In genomic region chr4:154962683-154963082, GRCm38 (mm10) we compare ENCODE assay signal across 9 mouse cellular contexts. TPM values are rescaled to one million over a fixed set of nuclear protein-coding genes. Genes with fewer than 3 reads are reported as not detected.
DNase-seq lines count a peak whose midpoint lies in the region; ATAC-seq and TF ChIP-seq lines count a peak whose summit lies in the region.
"Had no signal": no experiment of that assay in that cellular context is flagged by ENCODE, and none has a peak within 500 bp of the region (broad histone marks: within the 10 kb centered on the region; RNA-seq: fewer than 3 reads in every experiment).

No protein-coding gene starts in this region.

- TF ChIP-seq EP300 in liver, postnatal 0 days (IDR thresholded peaks at IDR 0.05; ENCODE audit: low read depth), result no peak

- H3K9me3 ChIP-seq in liver, embryonic 12.5 days (replicated peaks), result no peaks in the 10 kb centered on the region
- H3K9me3 ChIP-seq in liver, postnatal 0 days (ENCODE audit: low read length), result no peaks in the 10 kb centered on the region
- H3K9me3 ChIP-seq in forebrain, embryonic 13.5 days (replicated peaks), result no peaks in the 10 kb centered on the region
- H3K9me3 ChIP-seq in hindbrain, postnatal 0 days (ENCODE audit: low read length), result no peaks in the 10 kb centered on the region
- H3K9me3 ChIP-seq in neural tube, embryonic 15.5 days (replicated peaks), result no peaks in the 10 kb centered on the region

- DNase-seq in liver, postnatal 0 days, result no peak
- no peak for DNase-seq in hindbrain, postnatal 0 days (ENCODE audit: low spot score)
- no peak for DNase-seq in heart, postnatal 10 days
- no peak for DNase-seq in thymus, postnatal 0 days (ENCODE audit: low spot score)
- DNase-seq: gastrocnemius, postnatal 36 days; right cerebral cortex, postnatal 25 days had no signal

- H3K27me3 ChIP-seq in liver, embryonic 12.5 days (replicated peaks), result peaks cover 61% of the 10 kb centered on the region
- H3K27me3 ChIP-seq in liver, postnatal 0 days (ENCODE audit: insufficient read depth, low read length), result peaks cover 59% of the 10 kb centered on the region
- H3K27me3 ChIP-seq in forebrain, embryonic 13.5 days, result peaks cover 6% of the 10 kb centered on the region
- H3K27me3 ChIP-seq in hindbrain, postnatal 0 days (ENCODE audit: insufficient read depth, low read length), result no peaks in the 10 kb centered on the region
- H3K27me3 ChIP-seq in neural tube, embryonic 15.5 days (replicated peaks), result peaks cover 13% of the 10 kb centered on the region

- peak overlapping the region; percentile 3; the same call in 1 of the 2 replicates for H3K9ac ChIP-seq in liver, embryonic 12.5 days
- H3K9ac ChIP-seq in liver, postnatal 0 days (replicated peaks), result no peak overlapping the region
- H3K9ac ChIP-seq in forebrain, embryonic 13.5 days, result peak overlapping the region; percentile 99
- H3K9ac ChIP-seq in hindbrain, postnatal 0 days (replicated peaks; ENCODE audit: low read length), result peak overlapping the region; percentile 58; the same call in 1 of the 2 replicates
- peak overlapping the region; percentile 80; the same call in 1 of the 2 replicates for H3K9ac ChIP-seq in neural tube, embryonic 15.5 days (replicated peaks)

- intact Hi-C loops in heart, postnatal 10 days (cut with DNase I), result loop anchor here (10.0 kb wide), 1 partner anchor 282 kb away; the partner anchor contains the start of gene Faap20

- TF ChIP-seq CTCF in liver, postnatal 0 days (IDR thresholded peaks at IDR 0.05; ENCODE audit: low read depth), result no peak
- TF ChIP-seq CTCF in hindbrain, postnatal 0 days (IDR thresholded peaks at IDR 0.05; ENCODE audit: low read depth), result no peak

- no peak overlapping the region for H3K4me2 ChIP-seq in liver, embryonic 12.5 days
- no peak overlapping the region for H3K4me2 ChIP-seq in liver, postnatal 0 days (ENCODE audit: low read depth, low read length)
- H3K4me2 ChIP-seq in forebrain, embryonic 13.5 days, result peak overlapping the region; percentile 87
- peak overlapping the region; percentile 84 for H3K4me2 ChIP-seq in hindbrain, postnatal 0 days (ENCODE audit: low read depth, low read length)
- peak overlapping the region; percentile 89 for H3K4me2 ChIP-seq in neural tube, embryonic 15.5 days

- H3K4me3 ChIP-seq in liver, embryonic 12.5 days, result no peak overlapping the region
- H3K4me3 ChIP-seq in liver, postnatal 0 days (ENCODE audit: low read depth, low read length), result no peak overlapping the region
- H3K4me3 ChIP-seq in forebrain, embryonic 13.5 days, result peak overlapping the region; percentile 91
- peak overlapping the region; percentile 75 for H3K4me3 ChIP-seq in hindbrain, postnatal 0 days (ENCODE audit: low read length)
- peak overlapping the region; percentile 86 for H3K4me3 ChIP-seq in neural tube, embryonic 15.5 days (replicated peaks)

- H3K36me3 ChIP-seq in liver, embryonic 12.5 days, result peaks cover 23% of the 10 kb centered on the region
- peaks cover 10% of the 10 kb centered on the region for H3K36me3 ChIP-seq in liver, postnatal 0 days (replicated peaks; ENCODE audit: insufficient read depth, low read length)
- H3K36me3 ChIP-seq in forebrain, embryonic 13.5 days (ENCODE audit: poor library complexity, severe bottlenecking), result peaks cover 15% of the 10 kb centered on the region
- no peaks in the 10 kb centered on the region for H3K36me3 ChIP-seq in hindbrain, postnatal 0 days (ENCODE audit: insufficient read depth, low read length)
- H3K36me3 ChIP-seq in neural tube, embryonic 15.5 days, result no peaks in the 10 kb centered on the region

- no peak overlapping the region for H3K27ac ChIP-seq in liver, embryonic 12.5 days
- H3K27ac ChIP-seq in liver, postnatal 0 days (ENCODE audit: low read depth), result no peak overlapping the region
- H3K27ac ChIP-seq in forebrain, embryonic 13.5 days, result peak overlapping the region; percentile 97
- no peak overlapping the region for H3K27ac ChIP-seq in hindbrain, postnatal 0 days
- H3K27ac ChIP-seq in neural tube, embryonic 15.5 days (replicated peaks), result peak overlapping the region; percentile 91

- ATAC-seq in liver, embryonic 12.5 days, result no peak
- no peak for ATAC-seq in liver, postnatal 0 days
- ATAC-seq in forebrain, embryonic 13.5 days, result no peak
- no peak for ATAC-seq in hindbrain, postnatal 0 days
- ATAC-seq in neural tube, embryonic 15.5 days (ENCODE audit: low FRiP score), result no peak

- H3K4me1 ChIP-seq in liver, embryonic 12.5 days, result peaks cover 67% of the 10 kb centered on the region
- peaks cover 46% of the 10 kb centered on the region for H3K4me1 ChIP-seq in liver, postnatal 0 days (ENCODE audit: insufficient read depth)
- peaks cover 78% of the 10 kb centered on the region for H3K4me1 ChIP-seq in forebrain, embryonic 13.5 days
- peaks cover 35% of the 10 kb centered on the region for H3K4me1 ChIP-seq in hindbrain, postnatal 0 days (ENCODE audit: insufficient read depth, low read length)
- H3K4me1 ChIP-seq in neural tube, embryonic 15.5 days, result peaks cover 83% of the 10 kb centered on the region

- WGBS in liver, embryonic 12.5 days (ENCODE audit: insufficient replicate concordance), result 69% methylated on average over 7 of the region's 7 CpGs
- WGBS in liver, postnatal 0 days (ENCODE audit: insufficient replicate concordance), result 80% methylated on average over 7 of the region's 7 CpGs
- WGBS in forebrain, embryonic 13.5 days, result 22% methylated on average over 7 of the region's 7 CpGs
- WGBS in hindbrain, postnatal 0 days, result 35% methylated on average over 7 of the region's 7 CpGs
- WGBS in neural tube, embryonic 15.5 days, result 35% methylated on average over 7 of the region's 7 CpGs

RNA-seq across cellular contexts. Expression of gene Pank4, which starts 1.2 kb away (rescaled TPM):
- polyA plus RNA-seq in liver, embryonic 12.5 days (2016; fragmentation: Nextera tagmentation; extraction: Ambion mirVana), result 33.4 and 34.0 TPM in 2 replicates
- 10.9 and 11.4 TPM in 2 replicates for polyA plus RNA-seq in liver, postnatal 0 days (2015; fragmentation: Nextera tagmentation; extraction: Ambion mirVana)
- 41.1 and 45.0 TPM in 2 replicates for polyA plus RNA-seq in forebrain, embryonic 13.5 days (2015; fragmentation: Nextera tagmentation; extraction: Ambion mirVana)
- 34.5 and 40.9 TPM in 2 replicates for total RNA-seq in hindbrain, postnatal 0 days (2014; rRNA removed)
- 25.2 and 28.1 TPM in 2 replicates for polyA plus RNA-seq in hindbrain, postnatal 0 days (2015; fragmentation: Nextera tagmentation; extraction: Ambion mirVana)
- polyA plus RNA-seq in neural tube, embryonic 15.5 days (2015; fragmentation: Nextera tagmentation; extraction: Ambion mirVana), result 37.4 and 40.6 TPM in 2 replicates
- 10 to 100 TPM; 36.5 to 36.8 TPM for total RNA-seq in heart, postnatal 10 days (2021)
- polyA plus RNA-seq in thymus, postnatal 0 days (2015; fragmentation: Nextera tagmentation; extraction: Ambion mirVana), result 41.5 and 42.9 TPM in 2 replicates

RNA-seq across cellular contexts. Expression of gene Hes5, which starts 2.0 kb away (rescaled TPM):
- polyA plus RNA-seq in liver, embryonic 12.5 days (2016; fragmentation: Nextera tagmentation; extraction: Ambion mirVana), result 0.12 TPM in 1 of 2 replicates, not detected in the other
- polyA plus RNA-seq in liver, postnatal 0 days (2015; fragmentation: Nextera tagmentation; extraction: Ambion mirVana), result 0.15 and 0.21 TPM in 2 replicates
- 243 and 266 TPM in 2 replicates for polyA plus RNA-seq in forebrain, embryonic 13.5 days (2015; fragmentation: Nextera tagmentation; extraction: Ambion mirVana)
- 149 and 177 TPM in 2 replicates for total RNA-seq in hindbrain, postnatal 0 days (2014; rRNA removed)
- polyA plus RNA-seq in hindbrain, postnatal 0 days (2015; fragmentation: Nextera tagmentation; extraction: Ambion mirVana), result 106 and 122 TPM in 2 replicates
- 80.3 and 113 TPM in 2 replicates for polyA plus RNA-seq in neural tube, embryonic 15.5 days (2015; fragmentation: Nextera tagmentation; extraction: Ambion mirVana)
- not detected for total RNA-seq in heart, postnatal 10 days (2021)
- 3.3 and 3.6 TPM in 2 replicates for polyA plus RNA-seq in thymus, postnatal 0 days (2015; fragmentation: Nextera tagmentation; extraction: Ambion mirVana)
- total RNA-seq: gastrocnemius, postnatal 36 days had no signal

RNA-seq across cellular contexts. Expression of gene Tnfrsf14, which starts 34.3 kb away (rescaled TPM):
- 62.9 and 65.0 TPM in 2 replicates for polyA plus RNA-seq in liver, embryonic 12.5 days (2016; fragmentation: Nextera tagmentation; extraction: Ambion mirVana)
- polyA plus RNA-seq in liver, postnatal 0 days (2015; fragmentation: Nextera tagmentation; extraction: Ambion mirVana), result 17.2 and 20.0 TPM in 2 replicates
- 0.14 and 0.28 TPM in 2 replicates for polyA plus RNA-seq in forebrain, embryonic 13.5 days (2015; fragmentation: Nextera tagmentation; extraction: Ambion mirVana)
- total RNA-seq in hindbrain, postnatal 0 days (2014; rRNA removed), result 0.52 TPM in 1 of 2 replicates, not detected in the other
- polyA plus RNA-seq in hindbrain, postnatal 0 days (2015; fragmentation: Nextera tagmentation; extraction: Ambion mirVana), result 0.16 and 0.29 TPM in 2 replicates
- 0.37 and 1.4 TPM in 2 replicates for polyA plus RNA-seq in neural tube, embryonic 15.5 days (2015; fragmentation: Nextera tagmentation; extraction: Ambion mirVana)
- 1 to 10 TPM; 4.1 to 5.7 TPM for total RNA-seq in heart, postnatal 10 days (2021)
- 5.3 and 6.4 TPM in 2 replicates for polyA plus RNA-seq in thymus, postnatal 0 days (2015; fragmentation: Nextera tagmentation; extraction: Ambion mirVana)

Comparison
In these comparisons a context has a peak if more than half of its experiments do, and no peak if none do; other contexts are left out.
1. H3K27ac ChIP-seq: peak in forebrain, embryonic 13.5 days (single experiment) and neural tube, embryonic 15.5 days (single experiment); none in liver, embryonic 12.5 days (single experiment), liver, postnatal 0 days (single experiment) and hindbrain, postnatal 0 days (single experiment).
2. H3K4me2 ChIP-seq: peak in forebrain, embryonic 13.5 days (single experiment), hindbrain, postnatal 0 days (single experiment) and neural tube, embryonic 15.5 days (single experiment); none in liver, embryonic 12.5 days (single experiment) and liver, postnatal 0 days (single experiment).
3. H3K4me3 ChIP-seq: peak in forebrain, embryonic 13.5 days (single experiment), hindbrain, postnatal 0 days (single experiment) and neural tube, embryonic 15.5 days (single experiment); none in liver, embryonic 12.5 days (single experiment) and liver, postnatal 0 days (single experiment).
4. RNA of gene Hes5, which starts 2.0 kb away (polyA plus RNA-seq): 243 to 266 TPM in forebrain, embryonic 13.5 days, 80.3 to 113 TPM in neural tube, embryonic 15.5 days and 106 to 122 TPM in hindbrain, postnatal 0 days; 3.3 to 3.6 TPM in thymus, postnatal 0 days, 0.15 to 0.21 TPM in liver, postnatal 0 days and 0.12 TPM in liver, embryonic 12.5 days; every median in the first group is over 10 times any median in the second.